Mouse (Mus musculus): Measurements from ENCODE around the gene Setd5.

DNA sequence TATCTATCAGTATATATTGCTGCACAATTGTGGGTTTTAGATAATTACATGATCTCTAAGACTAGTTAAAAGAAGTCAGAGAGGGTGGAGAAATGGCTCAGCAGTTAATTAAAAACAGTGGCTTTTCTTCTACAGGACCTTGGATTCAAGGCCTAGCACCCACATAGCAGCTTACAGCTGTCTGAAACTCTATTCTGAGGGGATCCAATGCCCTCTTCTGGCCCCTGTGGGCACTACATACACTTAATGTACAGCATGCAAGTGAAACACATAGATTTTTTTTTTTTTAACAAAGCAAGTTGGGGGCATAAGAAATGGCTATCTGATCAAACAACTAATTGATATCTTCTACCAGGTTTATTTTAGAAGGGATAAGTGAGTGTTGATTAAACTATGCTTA lies 26.6 kb downstream of the Setd5 start:
- peak; percentile 77 for TF ChIP-seq CTCF (IDR thresholded peaks at IDR 0.05)
- no peak for TF ChIP-seq POLR2A (IDR thresholded peaks at IDR 0.05; ENCODE audit: insufficient read depth, low read depth, low read length)

Measured in heart, adult 2 months (tissue).